Mouse (Mus musculus) C2C12 (cell line): ENCODE measurements around the gene Trim65. TPM values are rescaled to one million over a fixed set of nuclear protein-coding genes. Genes with fewer than 3 reads are reported as not detected.

ENCODE experiments used
- H3K27me3 ChIP-seq: one replicate; pipeline ENCODE4 v1.6.1; 2011; ENCODE audit not compliant: control insufficient read depth, insufficient read depth, insufficient read length
- H3K36me3 ChIP-seq: one replicate; pipeline ENCODE4 v1.6.1; 2011; ENCODE audit not compliant: control insufficient read depth, insufficient read depth
- H3K4me3 ChIP-seq: one replicate; pipeline ENCODE4 v1.5.1; 2011; ENCODE audit warnings: mild to moderate bottlenecking, control low read depth; ENCODE audit not compliant: poor library complexity, insufficient read depth, severe bottlenecking
- H3K79me2 ChIP-seq: one replicate; pipeline ENCODE4 v1.6.1; 2011; ENCODE audit not compliant: control insufficient read depth, insufficient read depth
- H3K79me3 ChIP-seq: one replicate; pipeline ENCODE4 v1.6.1; 2011; ENCODE audit warnings: low read depth, control low read depth
- H3ac ChIP-seq: one replicate; pipeline ENCODE3; 2011; ENCODE audit warnings: low read depth; ENCODE audit not compliant: control insufficient read depth, insufficient read length
- CEBPB ChIP-seq: IDR thresholded peaks from one replicate; pipeline ENCODE4 v1.6.1; 2011; ENCODE audit warnings: low read depth, mild to moderate bottlenecking, control low read depth, moderate library complexity
- CTCF ChIP-seq: IDR thresholded peaks from one replicate; pipeline ENCODE4 v1.5.1; 2011; ENCODE audit not compliant: control insufficient read depth, insufficient read depth, insufficient read length
- FOSL1 ChIP-seq: IDR thresholded peaks from one replicate; pipeline ENCODE4 v1.8.0; 2011; ENCODE audit warnings: mild to moderate bottlenecking, low read length; ENCODE audit not compliant: poor library complexity, insufficient read depth, severe bottlenecking
- MAX ChIP-seq: IDR thresholded peaks from one replicate; pipeline ENCODE4 v1.6.1; 2011; ENCODE audit warnings: mild to moderate bottlenecking, control low read depth
- MYOD1 ChIP-seq: IDR thresholded peaks from one replicate; pipeline ENCODE4 v1.6.1; 2011; ENCODE audit warnings: low read depth; ENCODE audit not compliant: control insufficient read depth, insufficient read length
- MYOG ChIP-seq: IDR thresholded peaks from one replicate; pipeline ENCODE4 v1.6.1; 2011; ENCODE audit not compliant: control insufficient read depth, insufficient read length; ENCODE audit errors: extremely low read depth
- USF1 ChIP-seq: IDR thresholded peaks from one replicate; pipeline ENCODE4 v1.6.1; 2011; ENCODE audit warnings: low read depth, mild to moderate bottlenecking, control low read depth, moderate library complexity
- polyA plus RNA-seq: library from polyadenylated mRNA; unstranded; fragments of >200 nt; fragmentation: generic; extraction: Trizol; gene quantifications from one replicate; pipeline ENCODE4 v1.2.1, GENCODE M21; 2012; ENCODE audit warnings: missing spikeins

Gene Trim65
- polyA plus RNA-seq, 1 experiment: 2.7 TPM

GRCm38 (mm10) chr11:116088741-116089394 is 42.1 kb downstream of the Trim65 start:
- Histone ChIP-seq H3K79me3 (peaks cover 3% of the 10 kb centered on the region), H3ac (no peak overlapping the region), H3K4me3 (no peak overlapping the region), H3K79me2 (peaks cover 22% of the 10 kb centered on the region), H3K27me3 (no peaks in the 10 kb centered on the region), H3K36me3 (peaks cover 7% of the 10 kb centered on the region)
- TF ChIP-seq MAX (no peak), CEBPB (no peak)

GRCm38 (mm10) chr11:116088188-116088587 is 42.7 kb downstream of the Trim65 start:
- Histone ChIP-seq H3K27me3 (no peaks in the 10 kb centered on the region), H3K4me3 (no peak overlapping the region), H3K79me3 (peaks cover 3% of the 10 kb centered on the region), H3K79me2 (peaks cover 22% of the 10 kb centered on the region), H3K36me3 (peaks cover 14% of the 10 kb centered on the region), H3ac (no peak overlapping the region)
- TF ChIP-seq CEBPB: peak; percentile 34
- TF ChIP-seq MAX: no peak

GRCm38 (mm10) chr11:116087194-116088130 is 43.5 kb downstream of the Trim65 start:
- Histone ChIP-seq H3K27me3 (no peaks in the 10 kb centered on the region), H3K4me3 (peak overlapping the region; percentile 50), H3ac (peak overlapping the region; percentile 61), H3K79me2 (peaks cover 22% of the 10 kb centered on the region), H3K79me3 (peaks cover 3% of the 10 kb centered on the region), H3K36me3 (peaks cover 17% of the 10 kb centered on the region)
- TF ChIP-seq MYOG (no peak), FOSL1 (no peak), MAX (peak; percentile 27), MYOD1 (no peak), CTCF (peak; percentile 94), USF1 (no peak), CEBPB (peak; percentile 32)

- TF ChIP-seq MYOD1: no peak
- no peak for TF ChIP-seq CTCF
- TF ChIP-seq MAX: peak; percentile 80
- peak; percentile 100 for TF ChIP-seq USF1
- TF ChIP-seq CEBPB: no peak
- TF ChIP-seq FOSL1: no peak
- TF ChIP-seq MYOG: no peak
- Histone ChIP-seq H3K36me3 (peaks cover 25% of the 10 kb centered on the region), H3K27me3 (no peaks in the 10 kb centered on the region), H3K4me3 (peak within 1 kb of the TSS; percentile 50), H3K79me3 (peaks cover 3% of the 10 kb centered on the region), H3ac (peak within 1 kb of the TSS; percentile 61), H3K79me2 (peaks cover 22% of the 10 kb centered on the region)
These were observed 44.4 kb downstream of the Trim65 start, which contains the start of gene Wbp2 for GRCm38 (mm10) chr11:116086258-116087193. TSS of gene Wbp2 (minus strand) at chr11:116086995.

GRCm38 (mm10) chr11:116084166-116084565 is 46.8 kb downstream of the Trim65 start:
- Histone ChIP-seq H3K79me2 (peaks cover 22% of the 10 kb centered on the region), H3K79me3 (peaks cover 3% of the 10 kb centered on the region), H3K36me3 (peaks cover 47% of the 10 kb centered on the region), H3K27me3 (no peaks in the 10 kb centered on the region), H3K4me3 (no peak overlapping the region), H3ac (no peak overlapping the region)
- TF ChIP-seq MAX (no peak), CTCF (no peak), USF1 (no peak), MYOG (no peak), CEBPB (no peak), MYOD1 (no peak), FOSL1 (no peak)
